Mouse (Mus musculus) hindbrain, embryonic 10.5 days (tissue): Measurements from ENCODE around the gene Fabp2. TPM values are rescaled to one million over a fixed set of nuclear protein-coding genes. Genes with fewer than 3 reads are reported as not detected.

Experiments
- DNase-seq: peaks from one replicate; pipeline ENCODE4 v3.0.0-alpha.2; 2017; ENCODE audit warnings: low spot score
- H3K27ac ChIP-seq: fragments of 300-500 bp; sonication (generic); 2 replicates; pipeline ENCODE4 v1.5.1; 2016; ENCODE audit warnings: mild to moderate bottlenecking, moderate library complexity
- H3K27me3 ChIP-seq: fragments of 300-500 bp; sonication (generic); 2 replicates; pipeline ENCODE4 v1.6.1; 2016; ENCODE audit warnings: mild to moderate bottlenecking; ENCODE audit not compliant: poor library complexity, insufficient read depth, severe bottlenecking
- H3K36me3 ChIP-seq: fragments of 300-500 bp; sonication (generic); 2 replicates; pipeline ENCODE4 v1.6.1; 2016; ENCODE audit warnings: mild to moderate bottlenecking, moderate library complexity
- H3K4me1 ChIP-seq: fragments of 300-500 bp; sonication (generic); replicated peaks from 2 replicates; pipeline ENCODE4 v1.6.1; 2016; ENCODE audit warnings: mild to moderate bottlenecking
- H3K4me3 ChIP-seq: fragments of 300-500 bp; sonication (generic); 2 replicates; pipeline ENCODE4 v1.5.1; 2016; ENCODE audit warnings: mild to moderate bottlenecking, moderate library complexity
- H3K9me3 ChIP-seq: fragments of 300-500 bp; sonication (generic); 2 replicates; pipeline ENCODE4 v1.6.1; 2016; ENCODE audit warnings: mild to moderate bottlenecking, moderate library complexity
- WGBS: fragments of 180-500 bp; shearing (Covaris S2); methylation state at CpG from one replicate; pipeline ENCODE4 v1.1.7; 2016; 5-methylcytosine and 5-hydroxymethylcytosine counted together
- polyA plus RNA-seq: library from polyadenylated mRNA; unstranded; fragments of >200 nt; fragmentation: Nextera tagmentation; extraction: Ambion mirVana; gene quantifications from 2 replicates; pipeline ENCODE4 v1.2.1, GENCODE M21; 2016

Fabp2 gene
- not detected in 2 replicates for polyA plus RNA-seq

DNA sequence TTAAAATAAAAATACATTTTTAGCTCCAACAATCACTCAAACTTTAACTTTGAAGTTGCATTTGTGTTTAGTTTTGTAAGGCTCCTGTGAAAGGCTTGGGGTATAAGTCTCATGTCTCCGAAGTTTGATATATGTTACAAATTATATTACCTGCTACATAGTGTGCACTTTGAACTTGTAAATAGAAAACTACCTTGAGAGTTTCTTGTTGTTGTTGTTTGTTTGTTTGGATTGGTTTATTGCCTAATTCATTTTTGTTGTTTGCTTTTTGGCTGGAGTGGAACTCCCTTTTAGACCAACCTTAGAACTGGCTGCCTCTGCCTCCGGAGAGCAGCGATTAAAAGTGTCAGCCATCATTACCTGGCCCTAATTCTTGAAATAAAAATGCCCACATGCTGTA lies at the start of gene Fabp2:
Gene Fabp2 (plus strand): TSS at position 301 of the 400 bp plus-strand sequence.
- no peak within 1 kb of the TSS for H3K27ac ChIP-seq
- H3K36me3 ChIP-seq: no peaks in the 10 kb centered on the region
- no peaks in the 10 kb centered on the region for H3K4me1 ChIP-seq
- no peak for DNase-seq
- H3K9me3 ChIP-seq: no peaks in the 10 kb centered on the region
- no peak within 1 kb of the TSS for H3K4me3 ChIP-seq
- WGBS: 95% methylated on average over 3 of the region's 3 CpGs
- H3K27me3 ChIP-seq: no peaks in the 10 kb centered on the region

DNA sequence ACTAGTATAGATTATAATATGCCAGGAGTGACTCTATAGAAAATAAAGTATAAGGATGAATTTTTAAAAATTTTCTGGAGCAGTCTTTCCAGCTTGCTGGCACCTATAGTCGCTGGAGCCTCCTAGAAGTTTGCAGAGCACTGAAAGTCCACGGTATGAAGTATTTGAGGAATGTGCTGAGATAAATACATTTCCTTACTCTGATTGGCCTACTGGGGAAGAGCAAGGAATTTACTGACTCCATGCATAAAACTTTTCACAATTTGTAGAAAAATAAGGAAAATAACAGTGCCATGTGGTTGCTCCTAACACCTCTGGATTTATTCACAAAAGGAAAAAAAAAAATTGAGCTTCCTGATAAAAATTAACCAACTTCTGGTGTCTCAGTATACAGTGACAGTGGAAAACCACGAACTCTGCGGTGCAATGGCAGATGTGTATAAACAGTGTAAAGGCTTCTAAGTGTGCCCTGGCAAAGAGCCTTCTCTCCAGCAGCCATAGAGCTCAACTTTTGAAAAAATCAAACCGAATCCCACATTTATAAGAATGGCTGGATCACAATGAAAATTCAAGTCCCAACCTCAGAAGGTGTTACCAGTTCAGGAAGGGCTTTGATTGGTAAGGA lies 46.4 kb upstream of the Fabp2 start:
- H3K4me1 ChIP-seq: no peaks in the 10 kb centered on the region
- H3K36me3 ChIP-seq: peaks cover 18% of the 10 kb centered on the region
- no peaks in the 10 kb centered on the region for H3K27me3 ChIP-seq
- no peak overlapping the region for H3K4me3 ChIP-seq
- peaks cover 8% of the 10 kb centered on the region for H3K9me3 ChIP-seq
- H3K27ac ChIP-seq: no peak overlapping the region
- WGBS: 79% methylated on average over 5 of the region's 5 CpGs
- no peak for DNase-seq

DNA sequence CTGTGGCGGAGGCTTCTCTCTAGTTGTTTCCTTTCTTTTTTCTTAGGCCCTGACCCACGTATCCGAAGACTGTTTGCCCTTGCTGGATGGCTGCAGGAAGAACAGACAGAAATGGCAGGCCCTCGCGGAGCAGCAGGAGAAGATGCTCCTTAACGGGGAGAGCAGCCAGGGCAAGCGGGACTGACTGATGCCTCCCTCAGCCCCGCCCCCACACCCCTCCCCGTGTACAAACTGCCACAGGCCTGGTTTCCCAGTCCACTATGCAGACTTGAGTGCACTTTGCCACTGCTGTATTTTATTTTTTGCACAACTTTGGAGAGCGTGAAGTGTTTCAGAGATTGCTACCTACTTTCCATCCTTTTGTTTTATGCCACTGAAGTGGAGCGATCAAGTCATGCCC lies 39.7 kb upstream of the Fabp2 start:
- Histone ChIP-seq H3K27me3 (no peaks in the 10 kb centered on the region), H3K27ac (no peak overlapping the region), H3K4me1 (peaks cover 4% of the 10 kb centered on the region; the same call in 1 of the 2 replicates), H3K9me3 (no peaks in the 10 kb centered on the region), H3K4me3 (no peak overlapping the region), H3K36me3 (peaks cover 10% of the 10 kb centered on the region)
- WGBS: 52% methylated on average over 11 of the region's 11 CpGs
- DNase-seq: no peak

DNA sequence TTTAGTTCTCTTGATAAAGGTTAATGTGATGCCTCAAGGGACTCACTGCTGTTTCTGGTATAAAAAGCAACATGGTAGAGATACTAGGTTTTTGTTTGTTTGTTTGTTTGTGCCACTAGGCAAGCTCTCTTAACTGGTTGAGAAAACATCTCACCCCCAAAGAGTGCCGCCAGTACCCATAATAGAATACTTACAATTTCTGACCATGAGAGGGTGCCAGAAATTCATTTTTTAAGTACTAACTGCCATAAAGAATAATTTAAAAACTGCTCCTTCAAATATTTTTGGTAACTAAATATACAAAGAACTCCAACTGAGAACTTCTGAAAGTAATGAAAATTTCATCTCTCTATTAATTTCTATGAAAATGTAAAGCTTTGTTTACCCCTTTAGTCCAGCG lies 35.0 kb upstream of the Fabp2 start:
- WGBS: 80% methylated on average over 2 of the region's 2 CpGs
- peaks cover 4% of the 10 kb centered on the region; the same call in 1 of the 2 replicates for H3K36me3 ChIP-seq
- H3K4me1 ChIP-seq: peaks cover 4% of the 10 kb centered on the region; the same call in 1 of the 2 replicates
- DNase-seq: no peak
- H3K27ac ChIP-seq: no peak overlapping the region
- no peaks in the 10 kb centered on the region for H3K9me3 ChIP-seq
- no peaks in the 10 kb centered on the region for H3K27me3 ChIP-seq
- no peak overlapping the region for H3K4me3 ChIP-seq

DNA sequence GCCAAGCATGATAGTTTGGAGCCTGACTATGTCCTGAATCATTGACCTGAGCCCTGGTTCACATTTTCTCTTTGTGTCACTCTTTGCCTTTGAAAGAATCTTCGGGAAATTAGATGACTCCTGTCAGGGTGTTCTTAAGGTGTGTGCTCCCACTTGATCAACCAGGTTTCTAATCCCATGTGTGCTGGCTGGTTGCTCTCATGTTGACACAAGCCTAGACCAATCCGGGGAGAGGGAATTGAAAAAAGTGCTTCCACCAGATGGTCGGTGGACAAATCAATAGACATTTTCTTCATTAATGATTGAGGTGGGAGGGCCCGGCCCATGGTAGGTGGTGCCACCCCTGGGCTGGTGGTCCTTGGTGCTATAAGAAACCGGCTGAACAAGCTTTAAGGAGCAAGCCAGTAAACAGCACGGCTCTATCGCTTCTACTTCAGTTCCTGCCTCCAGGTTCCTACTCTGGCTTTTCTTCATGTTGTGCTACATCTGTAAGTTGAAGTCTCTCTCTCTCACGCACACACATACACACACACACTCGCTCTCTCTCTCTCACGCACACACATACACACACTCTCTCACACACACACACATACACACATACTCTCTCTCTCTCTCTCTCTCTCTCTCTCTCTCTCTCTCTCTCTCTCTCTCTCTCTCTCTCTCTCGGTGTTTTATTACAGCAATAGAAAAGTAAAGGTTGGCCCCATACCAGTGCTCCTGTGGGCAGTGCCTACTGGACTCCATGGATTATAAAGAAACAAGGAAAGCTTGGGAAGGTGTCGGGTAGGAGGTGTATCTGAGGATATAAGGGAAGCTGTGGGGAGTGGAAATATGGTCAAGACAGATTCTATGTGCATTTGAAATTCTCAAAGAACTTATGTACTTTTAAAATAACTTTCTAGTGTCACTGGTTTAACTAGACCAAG lies 34.0 kb upstream of the Fabp2 start:
- Histone ChIP-seq H3K4me1 (no peaks in the 10 kb centered on the region), H3K4me3 (no peak overlapping the region), H3K36me3 (no peaks in the 10 kb centered on the region; the same call in 1 of the 2 replicates), H3K9me3 (no peaks in the 10 kb centered on the region), H3K27me3 (no peaks in the 10 kb centered on the region), H3K27ac (no peak overlapping the region)
- DNase-seq: no peak
- 88% methylated on average over 12 of the region's 12 CpGs for WGBS

DNA sequence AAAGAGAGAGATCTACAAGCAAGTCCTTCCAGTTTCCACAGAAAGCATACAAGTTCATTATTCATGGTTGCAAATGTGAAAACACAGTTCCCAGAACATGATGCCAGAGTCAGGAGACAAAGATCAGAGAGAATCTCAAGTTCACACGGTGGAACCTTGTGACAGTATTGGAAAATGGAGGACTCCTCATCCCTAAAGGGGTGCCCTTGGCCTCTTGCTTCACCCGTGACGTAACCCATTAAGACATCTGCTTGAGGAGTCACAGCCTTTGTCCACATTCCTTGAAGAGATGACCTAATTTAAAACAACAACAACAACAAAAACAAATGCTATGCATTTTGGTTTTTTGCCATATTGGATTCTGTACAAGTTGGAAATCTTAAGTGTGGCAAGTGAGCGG lies 29.8 kb upstream of the Fabp2 start:
- DNase-seq: no peak
- Histone ChIP-seq H3K36me3 (no peaks in the 10 kb centered on the region), H3K27ac (no peak overlapping the region), H3K4me1 (no peaks in the 10 kb centered on the region), H3K9me3 (no peaks in the 10 kb centered on the region), H3K4me3 (no peak overlapping the region), H3K27me3 (no peaks in the 10 kb centered on the region)
- 86% methylated on average over 4 of the region's 4 CpGs for WGBS

DNA sequence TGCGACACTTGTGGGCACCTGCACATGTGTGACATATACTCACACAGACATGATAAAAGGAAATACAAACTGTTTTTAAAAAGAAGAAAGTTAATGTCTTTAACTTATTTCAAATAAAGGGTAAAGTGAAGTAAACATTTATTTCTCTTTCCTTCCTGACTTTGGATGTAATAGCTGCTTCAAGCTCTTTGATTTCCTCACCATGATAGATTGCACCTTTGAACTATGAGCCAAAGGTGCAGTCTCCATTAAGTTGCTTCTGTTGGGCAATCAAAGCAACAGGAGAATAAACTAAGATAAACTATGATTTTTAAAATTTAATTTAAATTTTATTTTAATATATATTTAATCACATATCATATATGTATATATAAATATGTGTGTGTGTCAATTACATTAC lies 26.6 kb upstream of the Fabp2 start:
- H3K27ac ChIP-seq: no peak overlapping the region
- no peaks in the 10 kb centered on the region for H3K4me1 ChIP-seq
- no peak for DNase-seq
- no peaks in the 10 kb centered on the region for H3K36me3 ChIP-seq
- H3K4me3 ChIP-seq: no peak overlapping the region
- H3K9me3 ChIP-seq: no peaks in the 10 kb centered on the region
- WGBS: 100% methylated on average over 1 of the region's 1 CpGs
- no peaks in the 10 kb centered on the region for H3K27me3 ChIP-seq

DNA sequence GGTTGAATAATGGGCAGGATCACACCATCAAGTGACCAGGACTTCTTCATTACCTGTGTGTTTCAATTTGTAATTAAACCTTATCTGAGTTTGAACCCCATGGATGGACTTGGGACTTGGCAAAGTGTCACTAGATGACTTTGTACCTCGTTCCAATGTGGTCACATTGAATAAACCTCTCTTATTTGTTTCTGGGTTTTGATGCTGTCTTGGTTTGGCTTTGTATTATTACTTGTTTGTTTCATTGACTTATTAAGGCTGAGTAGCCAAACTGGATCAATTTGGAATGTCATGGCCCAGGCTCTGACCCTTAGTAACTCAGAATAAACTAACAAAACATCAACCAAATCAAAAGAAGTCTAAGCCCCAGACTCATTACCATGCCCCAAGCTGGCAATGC lies 23.3 kb upstream of the Fabp2 start:
- 78% methylated on average over 1 of the region's 1 CpGs for WGBS
- Histone ChIP-seq H3K27me3 (no peaks in the 10 kb centered on the region), H3K36me3 (no peaks in the 10 kb centered on the region), H3K27ac (no peak overlapping the region), H3K4me3 (no peak overlapping the region), H3K4me1 (no peaks in the 10 kb centered on the region), H3K9me3 (no peaks in the 10 kb centered on the region)
- DNase-seq: no peak

DNA sequence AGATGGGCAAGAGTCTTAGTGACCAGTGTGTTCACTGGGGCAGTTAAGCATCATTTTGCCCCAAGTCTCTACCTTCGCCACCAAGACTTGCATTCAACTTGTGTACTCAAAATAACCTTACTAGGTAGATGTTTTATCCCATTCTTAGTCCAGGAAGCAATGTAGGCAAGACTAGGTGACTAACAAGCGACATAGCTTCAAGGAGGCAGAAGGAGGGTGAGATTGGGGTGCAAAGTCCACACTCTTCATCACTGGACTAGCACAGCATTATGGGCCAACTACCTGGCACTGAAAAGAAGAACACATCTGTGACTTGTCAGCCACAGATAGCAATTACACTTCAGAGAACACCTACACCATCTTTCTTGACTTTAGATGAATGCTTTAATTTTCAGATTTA lies 18.0 kb upstream of the Fabp2 start:
- Histone ChIP-seq H3K36me3 (no peaks in the 10 kb centered on the region), H3K27ac (no peak overlapping the region), H3K9me3 (no peaks in the 10 kb centered on the region), H3K27me3 (no peaks in the 10 kb centered on the region), H3K4me3 (no peak overlapping the region), H3K4me1 (no peaks in the 10 kb centered on the region)
- DNase-seq: no peak
- 84% methylated on average over 2 of the region's 2 CpGs for WGBS

DNA sequence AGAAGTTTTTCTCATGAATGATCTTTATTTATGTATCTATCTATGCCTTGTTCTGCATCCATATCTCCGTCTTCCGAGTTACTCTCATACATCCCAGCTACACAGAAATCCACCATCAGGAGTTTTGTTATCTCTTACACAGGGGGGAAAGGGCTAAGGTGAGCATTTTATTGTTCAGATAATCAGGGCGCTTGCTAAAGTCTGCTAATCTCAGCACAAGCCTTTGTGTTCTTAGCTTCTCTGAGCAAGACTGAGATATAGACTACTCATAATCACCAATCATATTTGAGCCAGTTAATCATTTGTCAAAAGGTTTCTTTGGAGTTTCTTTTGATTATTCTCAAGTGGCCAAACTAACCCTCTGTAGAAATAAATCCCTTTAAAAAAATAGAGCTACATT lies 17.3 kb upstream of the Fabp2 start:
- WGBS: 94% methylated on average over 3 of the region's 3 CpGs
- Histone ChIP-seq H3K36me3 (no peaks in the 10 kb centered on the region), H3K4me3 (no peak overlapping the region), H3K27ac (no peak overlapping the region), H3K27me3 (no peaks in the 10 kb centered on the region), H3K4me1 (no peaks in the 10 kb centered on the region), H3K9me3 (no peaks in the 10 kb centered on the region)
- no peak for DNase-seq

DNA sequence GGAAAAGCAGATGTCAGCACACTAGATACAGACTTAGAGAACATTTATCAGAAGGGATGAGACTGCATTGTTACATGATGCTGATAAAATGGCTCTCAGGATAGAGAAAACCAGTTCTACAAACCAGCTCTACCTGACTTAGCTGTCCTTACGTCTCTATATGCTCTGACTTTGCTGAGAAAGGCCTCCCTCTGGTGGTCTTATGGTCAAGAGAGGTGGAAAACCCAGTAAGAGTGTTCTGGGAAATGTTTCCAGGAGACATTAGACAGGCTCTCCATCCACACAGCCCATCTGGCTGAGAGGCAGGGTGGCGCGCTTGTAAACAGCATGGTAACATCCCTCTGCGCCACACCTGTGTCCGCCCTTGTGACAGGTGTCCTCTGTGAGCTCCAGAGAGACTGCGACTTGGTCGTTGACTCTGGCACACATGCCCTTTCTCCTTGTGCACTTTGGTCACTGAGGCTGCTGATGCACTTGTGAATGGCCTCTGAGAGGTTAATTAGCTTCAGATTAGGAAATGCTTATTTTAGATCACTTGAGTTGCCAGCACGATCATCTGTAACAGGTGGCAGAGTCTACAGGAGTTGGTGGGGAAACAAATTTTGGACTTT lies 16.1 kb upstream of the Fabp2 start:
- H3K9me3 ChIP-seq: no peaks in the 10 kb centered on the region
- no peak for DNase-seq
- no peaks in the 10 kb centered on the region for H3K4me1 ChIP-seq
- H3K27me3 ChIP-seq: no peaks in the 10 kb centered on the region
- H3K36me3 ChIP-seq: no peaks in the 10 kb centered on the region
- H3K27ac ChIP-seq: no peak overlapping the region
- no peak overlapping the region for H3K4me3 ChIP-seq
- WGBS: 90% methylated on average over 8 of the region's 8 CpGs

DNA sequence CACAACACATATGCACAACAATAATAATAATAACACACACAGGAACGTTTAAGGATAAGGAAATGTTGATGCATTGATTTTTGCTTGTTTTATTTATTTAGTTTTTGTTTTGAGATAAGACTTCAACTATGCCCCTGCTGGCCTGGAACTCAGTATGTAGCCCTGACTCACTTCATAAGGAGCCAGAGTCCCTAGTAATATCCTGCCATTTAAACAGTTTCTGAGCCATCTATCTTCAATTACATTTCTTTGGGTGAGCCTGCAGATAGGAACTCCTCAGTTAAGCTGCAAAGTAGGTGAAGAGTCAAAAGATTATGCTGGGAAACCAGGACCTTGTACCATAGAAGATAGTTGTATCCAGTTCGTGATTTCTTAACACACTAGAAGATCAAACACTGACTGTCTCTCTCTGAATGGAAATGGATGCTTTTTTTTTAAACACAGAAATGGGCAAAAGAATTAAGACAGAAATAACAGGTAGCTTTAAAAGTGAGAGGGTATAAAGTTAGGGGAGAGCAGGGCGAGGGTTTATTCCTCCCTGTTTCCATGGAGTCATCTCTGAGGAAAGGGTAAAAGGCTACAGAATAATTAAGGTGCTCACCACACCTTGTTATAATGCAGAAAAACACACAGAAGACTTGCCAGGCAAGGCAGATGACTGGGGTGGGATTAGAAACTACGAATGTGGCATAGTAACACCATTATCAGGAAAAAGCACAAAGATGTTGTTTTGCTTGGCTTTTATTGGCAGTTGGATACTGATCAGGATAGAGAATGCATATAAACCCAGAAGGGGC lies 7.2 kb upstream of the Fabp2 start:
- WGBS: 86% methylated on average over 4 of the region's 4 CpGs
- Histone ChIP-seq H3K4me3 (no peak overlapping the region), H3K4me1 (no peaks in the 10 kb centered on the region), H3K9me3 (no peaks in the 10 kb centered on the region), H3K27ac (no peak overlapping the region), H3K36me3 (no peaks in the 10 kb centered on the region), H3K27me3 (no peaks in the 10 kb centered on the region)
- no peak for DNase-seq
